Mouse (Mus musculus) forebrain, postnatal 0 days (tissue): ENCODE measurements around the gene Apon. TPM values are rescaled to one million over a fixed set of nuclear protein-coding genes. Genes with fewer than 3 reads are reported as not detected.

Source experiments
- ATAC-seq: fragments of 200-750 bp; cut with Nextera tagmentation; 2 replicates; pipeline ENCODE4 v1.8.0; 2017; ENCODE audit warnings: mild to moderate bottlenecking, moderate library complexity
- DNase-seq: peaks from one replicate; pipeline ENCODE4 v3.0.0-alpha.2; 2015
- H3K27ac ChIP-seq: fragments of 300-500 bp; sonication (generic); 2 replicates; pipeline ENCODE4 v1.5.1; 2014; ENCODE audit warnings: low read depth, mild to moderate bottlenecking, antibody characterized with exemption, low read length, moderate library complexity, mixed read lengths
- H3K27me3 ChIP-seq: fragments of 300-500 bp; sonication (generic); 2 replicates; pipeline ENCODE4 v1.6.1; 2014; ENCODE audit warnings: mild to moderate bottlenecking, low read length, mixed read lengths; ENCODE audit not compliant: insufficient read depth
- H3K36me3 ChIP-seq: fragments of 300-500 bp; sonication (generic); 2 replicates; pipeline ENCODE4 v1.6.1; 2014; ENCODE audit warnings: mild to moderate bottlenecking, moderate library complexity; ENCODE audit not compliant: insufficient read depth
- H3K4me1 ChIP-seq: fragments of 300-500 bp; sonication (generic); 2 replicates; pipeline ENCODE4 v1.6.1; 2014; ENCODE audit warnings: antibody characterized with exemption; ENCODE audit not compliant: insufficient read depth
- H3K4me2 ChIP-seq: fragments of 300-500 bp; sonication (generic); 2 replicates; pipeline ENCODE4 v1.6.1; 2014; ENCODE audit warnings: low read depth, mild to moderate bottlenecking, moderate library complexity
- H3K4me3 ChIP-seq: fragments of 300-500 bp; sonication (generic); 2 replicates; pipeline ENCODE4 v1.5.1; 2014; ENCODE audit warnings: low read depth, low read length, mixed read lengths
- H3K9ac ChIP-seq: fragments of 300-500 bp; sonication (generic); 2 replicates; pipeline ENCODE4 v1.6.1; 2014; ENCODE audit warnings: mild to moderate bottlenecking
- H3K9me3 ChIP-seq: fragments of 300-500 bp; sonication (generic); 2 replicates; pipeline ENCODE4 v1.6.1; 2016; ENCODE audit warnings: low read length
- CTCF ChIP-seq: sonication (generic); IDR thresholded peaks from 2 replicates; pipeline ENCODE4 v1.5.1; 2016; ENCODE audit warnings: antibody characterized with exemption, control low read depth, low read depth
- WGBS: fragments of 180-500 bp; shearing (Covaris S2); extraction: QIAGEN DNeasy Blood & Tissue Kit; methylation state at CpG from one replicate; pipeline ENCODE4 v1.1.7; 2014; 5-methylcytosine and 5-hydroxymethylcytosine counted together
- polyA plus RNA-seq: library from polyadenylated mRNA; unstranded; fragments of >200 nt; fragmentation: Nextera tagmentation; extraction: Ambion mirVana; gene quantifications from 2 replicates; pipeline ENCODE4 v1.2.1, GENCODE M21; 2015
- total RNA-seq: library from RNA; depleted of rRNA; stranded (reverse); fragments of >200 nt; gene quantifications from 2 replicates; pipeline ENCODE4 v1.2.3, GENCODE M21; 2014

Gene Apon
- total and polyA plus RNA-seq, 2 experiments from 2014 or later: not detected

DNA sequence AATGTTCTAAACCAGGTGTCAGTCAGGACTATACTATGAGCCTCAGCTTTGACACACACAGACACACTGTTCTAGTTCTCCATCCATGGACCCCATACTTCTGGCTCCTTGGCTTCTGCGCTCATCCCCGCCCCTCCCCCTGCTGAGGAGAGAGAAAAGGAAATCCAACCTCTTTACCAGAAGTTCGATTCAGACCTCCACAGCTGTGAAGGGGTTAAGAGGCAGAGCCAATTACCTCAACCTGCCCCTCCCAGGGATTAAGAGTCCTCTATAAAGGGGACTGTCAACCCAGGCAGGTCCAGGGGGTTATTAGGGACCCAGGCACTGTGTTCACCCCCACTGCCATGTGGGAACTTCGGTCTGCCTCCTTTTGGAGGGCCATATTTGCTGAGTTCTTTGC lies 28.4 kb upstream of the Apon start, which contains the start of gene Mip:
TSS of gene Mip (plus strand) at position 301 of the 400 bp plus-strand sequence.
- WGBS: 19% methylated on average over 4 of the region's 4 CpGs
- Histone ChIP-seq H3K4me1 (no peaks in the 10 kb centered on the region), H3K27me3 (no peaks in the 10 kb centered on the region), H3K36me3 (no peaks in the 10 kb centered on the region), H3K4me2 (no peak within 1 kb of the TSS), H3K9ac (no peak within 1 kb of the TSS), H3K9me3 (no peaks in the 10 kb centered on the region), H3K27ac (no peak within 1 kb of the TSS), H3K4me3 (no peak within 1 kb of the TSS)
- DNase-seq (no peak), ATAC-seq (no peak)
- TF ChIP-seq CTCF: no peak

- H3K9ac ChIP-seq: no peak overlapping the region
Observed at GRCm38 (mm10) chr10:128227592-128227991, 26.3 kb upstream of the Apon start.

GRCm38 (mm10) chr10:128228009-128228408 lies 25.9 kb upstream of the Apon start:
- H3K9ac ChIP-seq: no peak overlapping the region
- H3K27me3 ChIP-seq: no peaks in the 10 kb centered on the region
- H3K4me2 ChIP-seq: no peak overlapping the region
- ATAC-seq (no peak), DNase-seq (no peak)
- H3K9me3 ChIP-seq: no peaks in the 10 kb centered on the region
- H3K36me3 ChIP-seq: no peaks in the 10 kb centered on the region
- WGBS: 90% methylated on average over 8 of the region's 8 CpGs
- no peak overlapping the region for H3K4me3 ChIP-seq
- H3K4me1 ChIP-seq: no peaks in the 10 kb centered on the region
- H3K27ac ChIP-seq: no peak overlapping the region
- TF ChIP-seq CTCF: no peak

More at GRCm38 (mm10) chr10:128227592-128227991, 26.3 kb upstream of the Apon start:
- DNase-seq (no peak), ATAC-seq (no peak)
- Histone ChIP-seq H3K4me2 (no peak overlapping the region), H3K4me3 (no peak overlapping the region), H3K27ac (no peak overlapping the region), H3K36me3 (no peaks in the 10 kb centered on the region), H3K4me1 (no peaks in the 10 kb centered on the region), H3K27me3 (no peaks in the 10 kb centered on the region), H3K9me3 (no peaks in the 10 kb centered on the region)
- WGBS: 72% methylated on average over 9 of the region's 9 CpGs
- no peak for TF ChIP-seq CTCF

DNA sequence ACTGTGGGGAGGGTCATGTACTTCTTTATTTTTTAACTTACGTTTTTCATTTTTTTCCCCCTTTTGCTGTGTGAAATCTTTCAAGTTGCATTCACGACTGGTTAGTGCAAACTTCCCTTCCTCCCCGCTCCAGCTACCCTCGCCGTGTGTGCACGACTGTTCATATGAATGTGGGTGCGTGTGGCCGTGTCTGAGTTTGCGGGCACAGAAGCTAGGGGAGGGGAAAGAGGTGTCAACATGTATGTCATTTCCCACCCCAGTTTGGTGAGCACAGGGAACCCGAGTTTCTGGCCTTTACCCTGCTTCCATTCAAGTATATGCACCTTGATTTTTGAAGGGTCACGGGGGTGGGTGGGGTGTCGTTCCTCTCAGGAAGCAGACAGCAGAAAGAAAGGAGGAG lies 23.3 kb upstream of the Apon start:
- WGBS: 83% methylated on average over 12 of the region's 12 CpGs
- TF ChIP-seq CTCF: no peak

DNA sequence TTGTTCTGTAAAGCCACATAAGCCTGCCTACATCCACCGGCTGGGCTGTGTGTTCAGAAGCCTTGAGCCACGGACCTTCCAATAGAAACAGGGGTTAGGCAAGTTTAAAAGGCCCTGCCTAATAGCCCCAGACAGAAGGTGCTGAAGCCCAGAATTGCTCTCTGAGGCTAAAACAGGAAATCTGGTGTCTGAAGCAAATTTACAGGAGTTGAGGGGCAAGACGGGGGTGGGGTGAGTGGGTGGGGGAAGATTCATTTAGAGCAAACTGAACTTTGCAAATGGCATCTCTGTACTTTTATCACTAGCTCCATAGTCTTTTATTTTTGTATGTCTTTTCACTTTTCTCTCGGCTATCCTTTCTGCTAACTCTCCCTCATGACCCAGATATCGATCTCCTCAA lies 22.8 kb upstream of the Apon start:
- ATAC-seq (no peak), DNase-seq (no peak)
- peak overlapping the region; percentile 67 for H3K4me2 ChIP-seq
- H3K27me3 ChIP-seq: no peaks in the 10 kb centered on the region
- H3K9me3 ChIP-seq: no peaks in the 10 kb centered on the region
- H3K36me3 ChIP-seq: no peaks in the 10 kb centered on the region
- H3K4me1 ChIP-seq: no peaks in the 10 kb centered on the region
- WGBS: 17% methylated on average over 5 of the region's 5 CpGs
- no peak overlapping the region for H3K9ac ChIP-seq
- H3K27ac ChIP-seq: no peak overlapping the region
- peak overlapping the region; percentile 74 for H3K4me3 ChIP-seq
- no peak for TF ChIP-seq CTCF

More for the DNA sequence above, 23.3 kb upstream of the Apon start:
- Histone ChIP-seq H3K9me3 (no peaks in the 10 kb centered on the region), H3K4me2 (no peak overlapping the region), H3K36me3 (no peaks in the 10 kb centered on the region), H3K4me3 (no peak overlapping the region), H3K9ac (no peak overlapping the region), H3K27ac (no peak overlapping the region), H3K27me3 (no peaks in the 10 kb centered on the region), H3K4me1 (no peaks in the 10 kb centered on the region)
- DNase-seq (no peak), ATAC-seq (no peak)

DNA sequence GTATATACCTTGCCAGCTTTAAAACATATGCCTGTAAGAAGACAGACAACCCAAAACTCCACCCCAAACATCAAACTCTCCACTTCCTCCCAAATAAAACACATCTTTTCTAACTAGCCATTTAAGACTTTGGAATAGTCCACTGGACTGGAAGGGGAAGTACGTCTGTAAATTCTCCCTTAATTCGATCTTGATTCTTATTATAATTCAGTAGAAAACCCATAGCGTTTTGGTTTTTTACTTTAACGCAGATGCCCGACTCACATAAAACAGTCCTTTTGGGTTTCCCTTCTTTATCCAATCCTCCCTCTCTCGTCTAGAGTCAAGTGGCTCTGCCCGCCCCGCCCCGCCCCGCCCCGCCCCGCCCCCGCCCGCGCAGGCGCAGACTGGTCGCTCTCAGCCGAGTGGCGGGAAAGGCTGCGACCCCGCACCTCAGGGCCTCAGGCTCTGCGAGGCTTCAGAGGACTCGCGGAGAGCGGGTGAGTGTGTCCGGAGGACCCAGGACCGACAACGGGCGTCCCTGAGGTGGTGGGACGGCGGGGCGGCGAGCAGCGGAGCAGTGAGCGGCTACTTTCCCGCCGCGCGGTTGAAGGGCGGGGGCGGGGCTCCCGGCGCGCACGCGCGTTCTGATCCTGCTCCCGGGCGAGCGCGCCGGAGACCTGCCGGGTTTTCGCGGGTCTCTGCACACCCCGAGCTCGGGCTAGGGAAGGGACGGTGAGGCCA lies 22.0 kb upstream of the Apon start, which contains the start of gene Timeless:
TSS of gene Timeless (plus strand) at position 369 of the 723 bp plus-strand sequence.
- H3K9me3 ChIP-seq: no peaks in the 10 kb centered on the region
- no peaks in the 10 kb centered on the region for H3K27me3 ChIP-seq
- H3K36me3 ChIP-seq: no peaks in the 10 kb centered on the region
- H3K9ac ChIP-seq: peak within 1 kb of the TSS; percentile 81
- TF ChIP-seq CTCF: no peak
- peak within 1 kb of the TSS; percentile 93 for H3K27ac ChIP-seq
- no peaks in the 10 kb centered on the region for H3K4me1 ChIP-seq
- peak within 1 kb of the TSS; percentile 74 for H3K4me3 ChIP-seq
- ATAC-seq (peak; percentile 95), DNase-seq (peak; percentile 93)
- WGBS: under 1% methylated on average over 56 of the region's 58 CpGs
- peak within 1 kb of the TSS; percentile 67 for H3K4me2 ChIP-seq

GRCm38 (mm10) chr10:128232420-128232985 lies 21.4 kb upstream of the Apon start:
- Histone ChIP-seq H3K9me3 (no peaks in the 10 kb centered on the region), H3K27me3 (no peaks in the 10 kb centered on the region), H3K4me1 (no peaks in the 10 kb centered on the region), H3K4me2 (peak overlapping the region; percentile 67), H3K4me3 (peak overlapping the region; percentile 74), H3K27ac (peak overlapping the region; percentile 93), H3K36me3 (no peaks in the 10 kb centered on the region), H3K9ac (peak overlapping the region; percentile 81)
- DNase-seq (peak; percentile 83), ATAC-seq (peak; percentile 54)
- 0% methylated on average over 14 of the region's 14 CpGs for WGBS
- peak; percentile 84 for TF ChIP-seq CTCF
